Mouse (Mus musculus): Measurements from ENCODE around the gene Ddx54.

The Ddx54 gene

GRCm38 (mm10) chr5:120674229-120675145 is 61.9 kb downstream of the Ddx54 start:
- in situ Hi-C loops (cut with MboI; ENCODE audit: low sequenced_read_pairs), result loop anchor here (5.0 kb wide), 1 partner anchor 43 kb away; no protein-coding TSS in a partner anchor

- in situ Hi-C loops (cut with MboI; ENCODE audit: low sequenced_read_pairs), result loop anchor here (5.0 kb wide), 1 partner anchor 40 kb away; no protein-coding TSS in a partner anchor
Measured at GRCm38 (mm10) chr5:120677516-120677915, 65.0 kb downstream of the Ddx54 start.

Data from CH12F3 (cell line).